Mouse (Mus musculus): ENCODE measurements around the gene Ndufaf1. TPM values are rescaled to one million over a fixed set of nuclear protein-coding genes. Genes with fewer than 3 reads are reported as not detected.

Gene Ndufaf1
- 54.8 and 56.7 TPM in 2 replicates for polyA plus RNA-seq (2016; fragmentation: Nextera tagmentation; extraction: Ambion mirVana)

GRCm38 (mm10) chr2:119662220-119663182 lies at the start of gene Ndufaf1:
Gene Ndufaf1, minus strand, starts transcription at chr2:119662827.
- under 1% methylated on average over 44 of the region's 44 CpGs for WGBS
- H3K36me3 ChIP-seq = peaks cover 24% of the 10 kb centered on the region
- no peaks in the 10 kb centered on the region for H3K9me3 ChIP-seq (replicated peaks)
- H3K9ac ChIP-seq = peak within 1 kb of the TSS; percentile 90
- no peaks in the 10 kb centered on the region for H3K27me3 ChIP-seq (replicated peaks)
- ATAC-seq (ENCODE audit: insufficient number of reproducible peaks, low FRiP score) = peak; percentile 73
- peak within 1 kb of the TSS; percentile 10; the same call in 1 of the 2 replicates for H3K27ac ChIP-seq (ENCODE audit: poor library complexity, severe bottlenecking)
- H3K4me2 ChIP-seq = peak within 1 kb of the TSS; percentile 74
- peak within 1 kb of the TSS; percentile 90 for H3K4me3 ChIP-seq
- peaks cover 3% of the 10 kb centered on the region for H3K4me1 ChIP-seq (replicated peaks)

DNA sequence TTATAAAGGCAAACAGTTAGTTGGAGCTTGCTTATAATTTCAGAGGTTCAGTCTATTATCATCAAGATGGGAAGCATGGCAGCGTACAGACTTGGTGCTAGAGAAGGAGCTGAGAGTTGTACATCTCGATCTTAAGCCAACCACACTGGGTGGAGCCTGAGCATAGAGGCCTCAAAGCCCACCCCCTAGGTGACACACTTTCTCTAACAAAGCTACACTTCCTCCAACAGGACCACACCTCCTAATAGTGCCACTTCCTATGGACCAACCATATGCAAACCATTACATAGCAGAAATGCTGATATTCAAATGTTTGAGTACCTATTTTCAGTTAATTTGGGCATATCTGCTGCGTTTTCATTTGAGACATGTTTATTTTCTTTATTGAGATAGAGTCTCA lies 47.4 kb upstream of the Ndufaf1 start:
- Histone ChIP-seq H3K27me3 (replicated peaks) (no peaks in the 10 kb centered on the region), H3K36me3 (peaks cover 66% of the 10 kb centered on the region), H3K9me3 (replicated peaks) (no peaks in the 10 kb centered on the region), H3K9ac (no peak overlapping the region), H3K4me2 (no peak overlapping the region), H3K4me3 (no peak overlapping the region), H3K27ac (ENCODE audit: poor library complexity, severe bottlenecking) (no peak overlapping the region), H3K4me1 (replicated peaks) (no peaks in the 10 kb centered on the region)
- ATAC-seq (ENCODE audit: insufficient number of reproducible peaks, low FRiP score) = no peak
- 91% methylated on average over 3 of the region's 3 CpGs for WGBS

DNA sequence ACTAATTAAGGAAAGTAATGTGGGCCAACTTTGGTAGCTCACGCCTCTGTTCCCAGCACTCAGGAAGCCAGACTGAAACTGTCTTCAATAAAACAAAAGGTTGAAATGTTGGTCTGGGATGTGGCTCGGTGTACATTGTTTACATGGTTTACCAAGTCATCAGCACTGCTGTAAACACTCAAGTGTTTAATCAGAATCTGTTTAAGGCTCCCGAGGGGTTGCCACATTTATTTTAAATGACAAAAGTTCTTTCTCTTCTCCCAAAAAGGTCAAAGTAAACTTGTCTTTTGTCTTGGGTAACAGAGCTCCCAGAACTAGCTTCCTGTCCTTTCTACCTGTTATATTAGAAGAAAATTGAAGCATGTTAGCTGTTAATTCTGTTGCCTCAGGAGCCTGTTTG lies 45.0 kb upstream of the Ndufaf1 start:
- no peaks in the 10 kb centered on the region for H3K27me3 ChIP-seq (replicated peaks)
- no peaks in the 10 kb centered on the region for H3K9me3 ChIP-seq (replicated peaks)
- H3K27ac ChIP-seq (ENCODE audit: poor library complexity, severe bottlenecking) = no peak overlapping the region
- H3K4me3 ChIP-seq = no peak overlapping the region
- ATAC-seq (ENCODE audit: insufficient number of reproducible peaks, low FRiP score) = no peak
- H3K4me2 ChIP-seq = no peak overlapping the region
- H3K9ac ChIP-seq = no peak overlapping the region
- H3K4me1 ChIP-seq (replicated peaks) = no peaks in the 10 kb centered on the region
- peaks cover 66% of the 10 kb centered on the region for H3K36me3 ChIP-seq
- WGBS = 90% methylated on average over 3 of the region's 3 CpGs

DNA sequence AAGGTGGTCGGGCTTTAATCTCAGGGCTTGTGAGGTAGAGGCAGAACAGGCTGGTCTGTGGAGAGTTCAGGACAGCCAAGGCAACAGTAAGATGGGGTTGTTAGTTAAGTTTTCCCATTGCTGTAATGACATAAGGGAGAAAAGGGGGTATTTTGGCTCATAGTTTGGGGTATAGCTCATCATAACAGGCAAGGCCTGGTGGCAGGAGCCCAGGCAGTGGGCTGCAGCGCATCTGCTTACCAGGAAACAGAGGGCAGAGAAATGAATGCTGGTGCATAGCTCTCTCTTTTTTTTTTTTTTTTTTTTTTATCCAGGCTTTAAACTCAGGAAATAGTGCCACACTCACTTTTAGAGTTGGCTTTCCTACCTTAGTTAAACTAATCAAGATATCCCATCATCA lies 40.5 kb upstream of the Ndufaf1 start:
- ATAC-seq (ENCODE audit: insufficient number of reproducible peaks, low FRiP score) = no peak
- no peak overlapping the region for H3K4me3 ChIP-seq
- H3K27me3 ChIP-seq (replicated peaks) = no peaks in the 10 kb centered on the region
- H3K27ac ChIP-seq (ENCODE audit: poor library complexity, severe bottlenecking) = no peak overlapping the region
- H3K36me3 ChIP-seq = peaks cover 47% of the 10 kb centered on the region
- H3K4me1 ChIP-seq (replicated peaks) = no peaks in the 10 kb centered on the region
- H3K4me2 ChIP-seq = no peak overlapping the region
- no peaks in the 10 kb centered on the region for H3K9me3 ChIP-seq (replicated peaks)
- WGBS = 94% methylated on average over 2 of the region's 2 CpGs
- H3K9ac ChIP-seq = no peak overlapping the region

DNA sequence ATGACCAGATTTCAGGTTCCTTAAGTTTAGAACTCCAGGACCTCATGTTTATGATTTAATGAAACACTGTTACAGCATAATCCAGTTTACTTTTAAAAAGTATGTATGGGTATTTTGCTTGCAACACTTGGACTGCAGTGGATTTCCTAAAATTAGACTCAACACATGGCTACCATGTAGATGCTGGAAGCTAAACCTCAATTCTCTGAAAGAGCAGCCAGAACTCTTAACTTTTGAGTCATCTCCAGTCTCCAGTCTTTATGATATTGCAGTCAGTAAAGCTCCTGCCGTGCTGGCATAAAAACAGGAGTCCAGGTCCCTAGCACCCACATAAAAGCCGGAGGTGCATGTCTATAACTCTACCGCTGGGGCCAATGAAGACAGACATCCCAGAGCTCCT lies 37.3 kb upstream of the Ndufaf1 start:
- no peak overlapping the region for H3K27ac ChIP-seq (ENCODE audit: poor library complexity, severe bottlenecking)
- H3K4me1 ChIP-seq (replicated peaks) = no peaks in the 10 kb centered on the region
- 96% methylated on average over 3 of the region's 3 CpGs for WGBS
- H3K9ac ChIP-seq = no peak overlapping the region
- no peaks in the 10 kb centered on the region for H3K9me3 ChIP-seq (replicated peaks)
- no peak overlapping the region for H3K4me3 ChIP-seq
- H3K27me3 ChIP-seq (replicated peaks) = no peaks in the 10 kb centered on the region
- ATAC-seq (ENCODE audit: insufficient number of reproducible peaks, low FRiP score) = no peak
- no peak overlapping the region for H3K4me2 ChIP-seq
- peaks cover 22% of the 10 kb centered on the region for H3K36me3 ChIP-seq

GRCm38 (mm10) chr2:119698472-119698871 lies 35.8 kb upstream of the Ndufaf1 start:
- Histone ChIP-seq H3K4me3 (no peak overlapping the region), H3K27me3 (replicated peaks) (no peaks in the 10 kb centered on the region), H3K36me3 (peaks cover 17% of the 10 kb centered on the region), H3K9me3 (replicated peaks) (no peaks in the 10 kb centered on the region), H3K9ac (no peak overlapping the region), H3K4me2 (no peak overlapping the region), H3K4me1 (replicated peaks) (no peaks in the 10 kb centered on the region), H3K27ac (ENCODE audit: poor library complexity, severe bottlenecking) (no peak overlapping the region)
- whole genome bisulfite sequencing = 86% methylated on average over 2 of the region's 2 CpGs
- no peak for ATAC-seq (ENCODE audit: insufficient number of reproducible peaks, low FRiP score)

- H3K36me3 ChIP-seq = peaks cover 20% of the 10 kb centered on the region
- H3K27me3 ChIP-seq (replicated peaks) = no peaks in the 10 kb centered on the region
- H3K4me1 ChIP-seq (replicated peaks) = no peaks in the 10 kb centered on the region
- H3K27ac ChIP-seq (ENCODE audit: poor library complexity, severe bottlenecking) = no peak overlapping the region
- H3K9ac ChIP-seq = no peak overlapping the region
- 88% methylated on average over 1 of the region's 1 CpGs for WGBS
- H3K4me2 ChIP-seq = no peak overlapping the region
- no peaks in the 10 kb centered on the region for H3K9me3 ChIP-seq (replicated peaks)
- H3K4me3 ChIP-seq = no peak overlapping the region
- no peak for ATAC-seq (ENCODE audit: insufficient number of reproducible peaks, low FRiP score)
These were observed 33.5 kb upstream of the Ndufaf1 start for GRCm38 (mm10) chr2:119696111-119696510.

GRCm38 (mm10) chr2:119694826-119695225 lies 32.2 kb upstream of the Ndufaf1 start:
- peaks cover 8% of the 10 kb centered on the region for H3K4me1 ChIP-seq (replicated peaks)
- no peak overlapping the region for H3K27ac ChIP-seq (ENCODE audit: poor library complexity, severe bottlenecking)
- no peak overlapping the region for H3K4me3 ChIP-seq
- peaks cover 18% of the 10 kb centered on the region for H3K36me3 ChIP-seq
- H3K4me2 ChIP-seq = no peak overlapping the region
- no peak overlapping the region for H3K9ac ChIP-seq
- no peak for ATAC-seq (ENCODE audit: insufficient number of reproducible peaks, low FRiP score)
- no peaks in the 10 kb centered on the region for H3K27me3 ChIP-seq (replicated peaks)
- WGBS = 87% methylated on average over 2 of the region's 2 CpGs
- no peaks in the 10 kb centered on the region for H3K9me3 ChIP-seq (replicated peaks)

GRCm38 (mm10) chr2:119692003-119692701 lies 29.5 kb upstream of the Ndufaf1 start:
- ATAC-seq (ENCODE audit: insufficient number of reproducible peaks, low FRiP score) = no peak
- no peaks in the 10 kb centered on the region for H3K27me3 ChIP-seq (replicated peaks)
- H3K27ac ChIP-seq (ENCODE audit: poor library complexity, severe bottlenecking) = no peak overlapping the region
- 79% methylated on average over 9 of the region's 9 CpGs for WGBS
- H3K4me1 ChIP-seq (replicated peaks) = peaks cover 8% of the 10 kb centered on the region
- no peaks in the 10 kb centered on the region for H3K9me3 ChIP-seq (replicated peaks)
- no peak overlapping the region for H3K9ac ChIP-seq
- no peak overlapping the region for H3K4me2 ChIP-seq
- H3K36me3 ChIP-seq = peaks cover 25% of the 10 kb centered on the region
- H3K4me3 ChIP-seq = no peak overlapping the region

DNA sequence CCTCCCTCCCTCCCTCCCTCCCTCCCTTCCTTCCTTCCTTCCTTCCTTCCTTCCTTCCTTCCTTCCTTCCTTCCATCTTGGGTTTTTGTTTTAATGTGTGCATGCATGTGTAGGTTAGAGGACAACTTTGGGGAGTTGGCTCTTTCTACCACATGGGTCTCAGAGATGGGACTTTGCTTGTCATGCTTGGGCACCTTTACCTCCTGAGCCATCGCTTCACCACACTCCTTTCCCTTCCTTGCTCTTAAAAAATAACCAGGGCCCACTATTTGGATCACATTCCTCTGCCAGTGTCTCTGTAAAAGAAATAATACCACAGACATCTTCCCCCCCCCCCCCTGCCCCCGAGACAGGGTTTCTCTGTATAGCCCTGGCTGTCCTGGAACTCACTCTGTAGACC lies 21.1 kb upstream of the Ndufaf1 start:
- Histone ChIP-seq H3K4me3 (no peak overlapping the region), H3K27ac (ENCODE audit: poor library complexity, severe bottlenecking) (no peak overlapping the region), H3K9ac (no peak overlapping the region), H3K36me3 (peaks cover 24% of the 10 kb centered on the region), H3K4me2 (no peak overlapping the region), H3K4me1 (replicated peaks) (peaks cover 16% of the 10 kb centered on the region), H3K27me3 (replicated peaks) (no peaks in the 10 kb centered on the region), H3K9me3 (replicated peaks) (no peaks in the 10 kb centered on the region)
- no peak for ATAC-seq (ENCODE audit: insufficient number of reproducible peaks, low FRiP score)
- WGBS = 95% methylated on average over 2 of the region's 2 CpGs

- no peak for ATAC-seq (ENCODE audit: insufficient number of reproducible peaks, low FRiP score)
- no peaks in the 10 kb centered on the region for H3K9me3 ChIP-seq (replicated peaks)
- H3K4me2 ChIP-seq = peak overlapping the region; percentile 85
- H3K4me1 ChIP-seq (replicated peaks) = peaks cover 6% of the 10 kb centered on the region
- H3K4me3 ChIP-seq = peak overlapping the region; percentile 92
- no peaks in the 10 kb centered on the region for H3K36me3 ChIP-seq
- no peak overlapping the region for H3K27ac ChIP-seq (ENCODE audit: poor library complexity, severe bottlenecking)
- 3% methylated on average over 5 of the region's 5 CpGs for WGBS
- H3K9ac ChIP-seq = peak overlapping the region; percentile 96
- H3K27me3 ChIP-seq (replicated peaks) = no peaks in the 10 kb centered on the region
These were observed 13.2 kb upstream of the Ndufaf1 start for GRCm38 (mm10) chr2:119675831-119676230.

Data from heart, embryonic 12.5 days (tissue).